Mouse (Mus musculus) MEL (cell line): ENCODE data around the gene Hist1h1e. TPM values are rescaled to one million over a fixed set of nuclear protein-coding genes. Genes with fewer than 3 reads are reported as not detected.
"Not testable (repeated sequence)": the region's sequence is repeated elsewhere in the genome, so short reads cannot be mapped to it uniquely, and the experiment has no call there.

ENCODE experiments used
- DNase-seq: peaks from one replicate; pipeline ENCODE4 v3.0.0; 2011; ENCODE audit warnings: low read depth, low spot score
- H3K27ac ChIP-seq: 2 replicates; pipeline ENCODE4 v1.5.1; 2012; ENCODE audit warnings: low read depth, mild to moderate bottlenecking, control low read depth, low read length, moderate library complexity; ENCODE audit not compliant: control insufficient read depth
- H3K27me3 ChIP-seq, 2 experiments: fragments of 150-350 bp in 1 of 2; sonication (generic) in 1 of 2; 2 replicates each; pipeline ENCODE4 v1.6.1; 2012; ENCODE audit warnings: low read length in 2 of 2, mild to moderate bottlenecking in 2 of 2, improper control_type of control experiment in 1 of 2, moderate library complexity in 1 of 2; ENCODE audit not compliant: insufficient read depth in 2 of 2, control insufficient read depth in 1 of 2
- H3K36me3 ChIP-seq, 2 experiments: 2 replicates each; pipeline ENCODE4 v1.6.1; 2012 to 2014; ENCODE audit warnings: low read length in 2 of 2, improper control_type of control experiment in 1 of 2, inconsistent platforms in 1 of 2, mild to moderate bottlenecking in 1 of 2; ENCODE audit not compliant: insufficient read depth in 2 of 2, control insufficient read depth in 1 of 2
- H3K4me1 ChIP-seq, 2 experiments: fragments of 150-350 bp in 1 of 2; sonication (generic) in 1 of 2; 2 replicates each; pipeline ENCODE4 v1.6.1; 2012; ENCODE audit warnings: low read length in 2 of 2, improper control_type of control experiment in 1 of 2, mild to moderate bottlenecking in 1 of 2; ENCODE audit not compliant: insufficient read depth in 2 of 2, control insufficient read depth in 1 of 2
- H3K4me3 ChIP-seq, 2 experiments: fragments of 150-350 bp in 1 of 2; sonication (generic) in 1 of 2; 2 replicates each; pipeline ENCODE4 v1.5.1; 2012; ENCODE audit warnings: low read depth in 2 of 2, low read length in 2 of 2, mild to moderate bottlenecking in 2 of 2, moderate library complexity in 2 of 2, control low read depth in 1 of 2, improper control_type of control experiment in 1 of 2; ENCODE audit not compliant: control insufficient read depth in 1 of 2, insufficient read depth in 1 of 2
- H3K79me2 ChIP-seq: 2 replicates; pipeline ENCODE4 v1.6.1; 2012; ENCODE audit warnings: mild to moderate bottlenecking, low read length, moderate library complexity; ENCODE audit not compliant: control insufficient read depth, poor library complexity, insufficient read depth
- H3K9ac ChIP-seq: 2 replicates; pipeline ENCODE4 v1.6.1; 2012; ENCODE audit warnings: low read depth, mild to moderate bottlenecking, control low read depth, low read length, moderate library complexity; ENCODE audit not compliant: control insufficient read depth, poor library complexity, severe bottlenecking
- H3K9me3 ChIP-seq: fragments of 150-350 bp; sonication (generic); replicated peaks from 2 replicates; pipeline ENCODE4 v1.6.1; 2012; ENCODE audit warnings: mild to moderate bottlenecking, low read length, improper control_type of control experiment, moderate library complexity; ENCODE audit not compliant: insufficient read depth
- ETS1 ChIP-seq: IDR thresholded peaks from 2 replicates; pipeline ENCODE4 v1.6.1; 2012; ENCODE audit warnings: low read depth, mild to moderate bottlenecking, inconsistent platforms, low read length, improper control_type of control experiment, moderate library complexity
- GATA1 ChIP-seq: IDR thresholded peaks from 2 replicates; pipeline ENCODE4 v1.6.1; 2011; ENCODE audit warnings: low read depth, low read length, improper control_type of control experiment
- MYB ChIP-seq: IDR thresholded peaks from 2 replicates; pipeline ENCODE4 v1.6.1; 2011; ENCODE audit warnings: mild to moderate bottlenecking, low read depth, low read length, improper control_type of control experiment
- POLR2A ChIP-seq, 2 experiments: IDR thresholded peaks; 2 replicates each; pipeline ENCODE4 v1.6.1; 2011 to 2012; ENCODE audit warnings: low read length in 2 of 2, mild to moderate bottlenecking in 2 of 2, control low read depth in 1 of 2, improper control_type of control experiment in 1 of 2, low read depth in 1 of 2, moderate library complexity in 1 of 2; ENCODE audit not compliant: control insufficient read depth in 1 of 2, insufficient read depth in 1 of 2, poor library complexity in 1 of 2
- POLR2AphosphoS5 ChIP-seq: IDR thresholded peaks from 2 replicates; pipeline ENCODE4 v1.6.1; 2012; ENCODE audit warnings: low read depth, borderline replicate concordance, mild to moderate bottlenecking, inconsistent platforms, low read length, moderate library complexity, mixed read lengths
- TBP ChIP-seq: IDR thresholded peaks from 2 replicates; pipeline ENCODE4 v1.8.0; 2011; ENCODE audit warnings: low read depth, low read length, improper control_type of control experiment
- UBTF ChIP-seq: IDR thresholded peaks from 2 replicates; pipeline ENCODE4 v1.6.1; 2012; ENCODE audit warnings: low read depth, mild to moderate bottlenecking, inconsistent platforms, low read length, improper control_type of control experiment, moderate library complexity, borderline replicate concordance; ENCODE audit not compliant: insufficient read depth
- polyA plus RNA-seq, 2 experiments: library from polyadenylated mRNA; stranded (reverse) in 1 of 2; unstranded in 1 of 2; fragments of >175 nt in 1 of 2; fragments of >200 nt in 1 of 2; gene quantifications; 2 replicates each; pipeline versions ENCODE4 v1.2.1 to v1.2.4; 2012; ENCODE audit warnings: low replicate concordance in 2 of 2, low read depth in 1 of 2; ENCODE audit not compliant: insufficient read length in 2 of 2, insufficient read depth in 1 of 2, missing spikeins in 1 of 2
- total RNA-seq: library from RNA; depleted of rRNA; stranded (reverse); fragments of 300-350 nt; gene quantifications from 2 replicates; pipeline ENCODE4 v1.2.3, GENCODE M21; 2012

Gene Hist1h1e
- total and polyA plus RNA-seq, 3 experiments, result 1.6 to 268 TPM; not detected in 1

DNA sequence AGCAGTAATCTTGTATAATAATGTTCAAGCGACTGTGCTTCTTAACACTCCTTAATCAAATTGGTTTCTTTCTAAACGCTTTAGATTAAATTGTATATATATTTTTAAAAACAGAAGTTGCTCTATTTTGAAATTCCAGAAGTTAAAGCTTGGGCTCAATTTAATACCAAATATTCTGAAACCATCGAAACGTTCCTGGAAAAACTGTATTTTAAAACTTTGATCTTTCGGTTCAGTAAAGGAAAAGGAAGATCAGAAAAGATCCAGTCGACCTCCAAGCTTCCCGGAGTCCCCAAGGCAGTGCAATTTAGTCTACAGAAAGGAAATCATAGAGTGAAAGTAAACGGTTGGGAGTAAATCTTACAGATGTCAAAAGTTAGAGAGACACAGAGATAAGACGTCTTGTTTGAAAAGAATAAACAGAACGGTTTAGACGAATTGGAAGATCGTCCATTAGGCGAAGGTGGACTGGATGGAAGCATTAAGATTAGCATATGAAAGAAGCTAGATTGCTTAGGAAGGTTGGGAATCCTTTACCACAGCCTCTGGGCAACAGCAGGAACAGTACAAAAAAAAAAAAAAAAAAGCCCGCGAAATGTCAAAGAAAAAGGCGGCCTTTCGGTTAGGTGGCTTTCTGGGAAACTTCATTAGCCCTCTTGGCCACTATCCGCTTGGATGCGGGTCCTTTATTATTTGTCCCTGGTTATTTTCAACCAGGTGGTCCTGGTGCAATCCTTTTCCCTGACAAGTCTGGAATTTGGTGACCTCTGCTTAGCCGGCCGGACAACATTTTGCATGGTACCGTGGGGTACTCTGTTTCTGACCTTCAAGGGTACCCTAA, 36.0 kb downstream of the Hist1h1e start:
- H3K27ac ChIP-seq, result peak overlapping the region; percentile 99
- H3K9ac ChIP-seq, result peak overlapping the region; percentile 79
- H3K4me3 ChIP-seq, result peak overlapping the region; percentile 44 to 62
- DNase-seq, result peak; percentile 65
- TF ChIP-seq GATA1 (0 out of 2 replicates have a peak, but pooled peaks have one; percentile 32), MYB (no peak)
- H3K36me3 ChIP-seq, result peaks cover 0 to 27% of the 10 kb centered on the region in 2 experiments; a peak in 2 of 4 replicates
- H3K27me3 ChIP-seq, result no peaks in the 10 kb centered on the region
- H3K79me2 ChIP-seq, result no peaks in the 10 kb centered on the region; the same call in 1 of the 2 replicates
- H3K9me3 ChIP-seq, result no peaks in the 10 kb centered on the region
- peaks cover 0 to 8% of the 10 kb centered on the region in 2 experiments; a peak in 2 of 4 replicates for H3K4me1 ChIP-seq

GRCm38 (mm10) chr13:23585442-23586098, 36.8 kb downstream of the Hist1h1e start:
- H3K79me2 ChIP-seq, H3K9me3 ChIP-seq, H3K4me1 ChIP-seq, H3K27me3 ChIP-seq: not testable (repeated sequence)
- H3K36me3 ChIP-seq, result peaks cover 0 to 32% of the 10 kb centered on the region in 2 experiments; a peak in 2 of 4 replicates
- peak; percentile 95 for DNase-seq
- peak overlapping the region; percentile 51 to 60; a peak in 3 of 4 replicates for H3K4me3 ChIP-seq
- TF ChIP-seq POLR2A (IDR thresholded peaks at IDR 0.05; ENCODE audit: control insufficient read depth in 1 of 2, insufficient read depth in 1 of 2, low read depth in 1 of 2, low read length in 2 of 2, poor library complexity in 1 of 2) (peak; percentile 91 to 98), TBP (peak; percentile 99), POLR2AphosphoS5 (peak; percentile 94; the same call in 1 of the 2 replicates), UBTF (peak; percentile 90; the same call in 1 of the 2 replicates)
- peak overlapping the region; percentile 80 for H3K9ac ChIP-seq
- peak overlapping the region; percentile 98 for H3K27ac ChIP-seq

DNA sequence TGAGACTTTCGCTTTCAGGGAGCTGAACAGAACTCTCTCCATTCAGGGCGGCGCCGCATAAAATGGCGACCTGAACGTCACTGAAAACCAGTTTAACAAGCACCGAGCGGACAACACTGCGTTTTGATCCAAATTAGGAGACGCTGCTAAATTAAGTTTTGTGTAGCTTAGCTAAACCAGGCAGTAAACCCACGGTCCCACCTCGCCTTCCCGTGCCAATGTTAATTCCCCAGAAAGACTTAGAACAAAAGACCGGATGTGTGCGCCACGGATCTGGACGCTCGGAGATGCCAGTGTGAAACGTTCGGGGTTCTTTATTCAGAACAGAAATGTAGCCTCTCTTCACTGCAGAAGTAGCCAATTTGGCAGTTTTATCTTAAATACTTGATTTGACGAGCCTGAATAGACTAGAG, 37.3 kb downstream of the Hist1h1e start:
- peak overlapping the region; percentile 80 for H3K9ac ChIP-seq
- peak overlapping the region; percentile 51 to 60 for H3K4me3 ChIP-seq
- TF ChIP-seq POLR2A (IDR thresholded peaks at IDR 0.05; ENCODE audit: control insufficient read depth in 1 of 2, insufficient read depth in 1 of 2, low read depth in 1 of 2, low read length in 2 of 2, poor library complexity in 1 of 2) (peak in 1 of 2 experiments; percentile 79; a peak in 3 of 4 replicates), ETS1 (no peak), POLR2AphosphoS5 (0 out of 2 replicates have a peak, but pooled peaks have one; percentile 97)
- no peaks in the 10 kb centered on the region for H3K27me3 ChIP-seq
- H3K4me1 ChIP-seq, result peaks cover 0 to 10% of the 10 kb centered on the region in 2 experiments; a peak in 2 of 4 replicates
- peak; percentile 91 for DNase-seq
- H3K79me2 ChIP-seq, result no peaks in the 10 kb centered on the region; the same call in 1 of the 2 replicates
- peak overlapping the region; percentile 98 for H3K27ac ChIP-seq
- H3K9me3 ChIP-seq, result no peaks in the 10 kb centered on the region
- H3K36me3 ChIP-seq, result peaks cover 0 to 37% of the 10 kb centered on the region in 2 experiments; a peak in 2 of 4 replicates
